8 mouse cellular contexts compared by ENCODE assay signal in genomic region chr2:130818838-130819647, GRCm38 (mm10).
DNase-seq lines count a peak whose midpoint lies in the region; ATAC-seq and TF ChIP-seq lines count a peak whose summit lies in the region.

No protein-coding gene starts in this region.

- peak; percentile 42; the same call in 1 of the 2 replicates for TF ChIP-seq CTCF in brain, embryonic 14.5 days (IDR thresholded peaks at IDR 0.05; ENCODE audit: borderline replicate concordance, extremely low read depth, insufficient read depth, insufficient read length)

- ATAC-seq in forebrain, embryonic 16.5 days = 0 out of 2 replicates have a peak, but pooled peaks have one; percentile 15

- H3K4me2 ChIP-seq in forebrain, embryonic 16.5 days (ENCODE audit: low read length) = no peak overlapping the region

- peaks cover 16% of the 10 kb centered on the region for H3K36me3 ChIP-seq in forebrain, embryonic 16.5 days (ENCODE audit: control insufficient read depth, insufficient read depth)

- WGBS in forebrain, embryonic 16.5 days = 37% methylated on average over 11 of the region's 11 CpGs

- no peak overlapping the region for H3K27ac ChIP-seq in forebrain, embryonic 16.5 days (ENCODE audit: low read length)

- peaks cover 4% of the 10 kb centered on the region; the same call in 1 of the 2 replicates for H3K4me1 ChIP-seq in forebrain, embryonic 16.5 days (replicated peaks; ENCODE audit: control insufficient read depth, insufficient read depth, low read length)

- H3K9me3 ChIP-seq in forebrain, embryonic 16.5 days (ENCODE audit: control insufficient read depth, low read length) = no peaks in the 10 kb centered on the region

- DNase-seq in kidney, postnatal 10 days = peak; percentile 31
- no peak for DNase-seq in kidney, adult 8-10 months
- DNase-seq in brain, embryonic 14.5 days (ENCODE audit: low read depth) = peak; percentile 62
- DNase-seq in left cerebral cortex, postnatal 14 days (ENCODE audit: low spot score in 2 of 2) = peak; percentile 19 to 59
- DNase-seq in telencephalon, adult 2 months (ENCODE audit: low read depth, low spot score) = peak; percentile 75
- no peak for DNase-seq in spleen, postnatal 10 days (ENCODE audit: low spot score in 2 of 2)
- DNase-seq in urinary bladder, postnatal 14 days (ENCODE audit: low spot score) = no peak

- TF ChIP-seq POLR2A in brain, embryonic 14.5 days (IDR thresholded peaks at IDR 0.05; ENCODE audit: borderline replicate concordance, extremely low read depth, insufficient read depth, insufficient read length, poor library complexity, severe bottlenecking) = no peak

- no peak overlapping the region for H3K4me3 ChIP-seq in forebrain, embryonic 16.5 days (replicated peaks; ENCODE audit: low read length)

- no peaks in the 10 kb centered on the region for H3K27me3 ChIP-seq in forebrain, embryonic 16.5 days (replicated peaks; ENCODE audit: control insufficient read depth, insufficient read depth, low read length)

- intact Hi-C loops in left cerebral cortex, postnatal 14 days (cut with DNase I) = no loop called here

- H3K9ac ChIP-seq in forebrain, embryonic 16.5 days (replicated peaks; ENCODE audit: low read depth, low read length) = no peak overlapping the region

Comparison
In these comparisons a context has a peak if more than half of its experiments do, and no peak if none do; other contexts are left out.
1. DNase-seq: peak in kidney, postnatal 10 days (single experiment), brain, embryonic 14.5 days (single experiment), left cerebral cortex, postnatal 14 days (2 of 2) and telencephalon, adult 2 months (single experiment); none in kidney, adult 8-10 months (0 of 2), spleen, postnatal 10 days (0 of 2) and urinary bladder, postnatal 14 days (single experiment).